Mouse (Mus musculus): ENCODE data around the gene Pfn1. TPM values are rescaled to one million over a fixed set of nuclear protein-coding genes. Genes with fewer than 3 reads are reported as not detected.

The Pfn1 gene
- total and polyA plus RNA-seq, 2 experiments = 132 to 583 TPM

GRCm38 (mm10) chr11:70605024-70605566, 49.3 kb downstream of the Pfn1 start:
- Histone ChIP-seq H3K4me3 (ENCODE audit: insufficient read depth, low read depth, low read length) (no peak overlapping the region), H3K27ac (replicated peaks; ENCODE audit: insufficient read depth, low read depth, low read length) (no peak overlapping the region), H3K36me3 (ENCODE audit: control insufficient read depth, insufficient read depth, low read length) (peaks cover 3% of the 10 kb centered on the region; the same call in 1 of the 2 replicates), H3K79me2 (ENCODE audit: control insufficient read depth, insufficient read depth, low read length) (no peaks in the 10 kb centered on the region), H3K27me3 (ENCODE audit: control insufficient read depth, insufficient read depth, low read length) (no peaks in the 10 kb centered on the region), H3K9ac (ENCODE audit: low read depth, low read length) (no peak overlapping the region), H3K4me1 (ENCODE audit: control insufficient read depth, insufficient read depth, low read length) (no peaks in the 10 kb centered on the region)
- 68% methylated on average over 14 of the region's 14 CpGs for WGBS
- TF ChIP-seq POLR2A (IDR thresholded peaks at IDR 0.05; ENCODE audit: extremely low read depth, insufficient read depth, low read length) (no peak), CTCF (IDR thresholded peaks at IDR 0.05; ENCODE audit: low read depth, low read length) (peak; percentile 87)
- peak; percentile 59 for DNase-seq (ENCODE audit: extremely low read depth, low read depth, low spot score)

Other genes with a start within 250 kb of the Pfn1 start
- 3.1 and 3.3 TPM in 2 replicates for gene Pelp1, start 244.6 kb downstream of the Pfn1 start, total RNA-seq (2014; rRNA removed)
- gene Pelp1, start 244.6 kb downstream of the Pfn1 start, polyA plus RNA-seq (2012; rRNA removed) = 7.7 and 7.9 TPM in 2 replicates
- 9.5 and 11.5 TPM in 2 replicates for gene Arrb2, start 222.0 kb downstream of the Pfn1 start, total RNA-seq (2014; rRNA removed)
- gene Arrb2, start 222.0 kb downstream of the Pfn1 start, polyA plus RNA-seq (2012; rRNA removed) = 14.7 and 22.2 TPM in 2 replicates
- gene Med11, start 202.7 kb downstream of the Pfn1 start, total RNA-seq (2014; rRNA removed) = 11.2 and 13.3 TPM in 2 replicates
- gene Med11, start 202.7 kb downstream of the Pfn1 start, polyA plus RNA-seq (2012; rRNA removed) = 9.4 and 10.4 TPM in 2 replicates
- 0.74 and 1.5 TPM in 2 replicates for gene Zmynd15, start 195.2 kb downstream of the Pfn1 start, total RNA-seq (2014; rRNA removed)
- gene Zmynd15, start 195.2 kb downstream of the Pfn1 start, polyA plus RNA-seq (2012; rRNA removed) = 2.1 and 4.4 TPM in 2 replicates
- gene Cxcl16, start 194.7 kb downstream of the Pfn1 start, total RNA-seq (2014; rRNA removed) = 5.7 and 10.2 TPM in 2 replicates
- gene Cxcl16, start 194.7 kb downstream of the Pfn1 start, polyA plus RNA-seq (2012; rRNA removed) = 7.2 and 10.2 TPM in 2 replicates
- gene Tm4sf5, start 149.4 kb downstream of the Pfn1 start, total RNA-seq (2014; rRNA removed) = not detected in 2 replicates
- not detected in 2 replicates for gene Tm4sf5, start 149.4 kb downstream of the Pfn1 start, polyA plus RNA-seq (2012; rRNA removed)
- 3.2 and 3.9 TPM in 2 replicates for gene Vmo1, start 140.0 kb downstream of the Pfn1 start, total RNA-seq (2014; rRNA removed)
- gene Vmo1, start 140.0 kb downstream of the Pfn1 start, polyA plus RNA-seq (2012; rRNA removed) = 5.5 and 7.3 TPM in 2 replicates
- gene Gltpd2, start 135.4 kb downstream of the Pfn1 start, total RNA-seq (2014; rRNA removed) = 74.9 and 91.6 TPM in 2 replicates
- gene Gltpd2, start 135.4 kb downstream of the Pfn1 start, polyA plus RNA-seq (2012; rRNA removed) = 276 and 320 TPM in 2 replicates
- 291 and 298 TPM in 2 replicates for gene Psmb6, start 129.3 kb downstream of the Pfn1 start, total RNA-seq (2014; rRNA removed)
- 312 and 336 TPM in 2 replicates for gene Psmb6, start 129.3 kb downstream of the Pfn1 start, polyA plus RNA-seq (2012; rRNA removed)
- gene Gm40193, start 121.7 kb downstream of the Pfn1 start, total RNA-seq (2014; rRNA removed) = not detected in 2 replicates
- not detected in 2 replicates for gene Gm40193, start 121.7 kb downstream of the Pfn1 start, polyA plus RNA-seq (2012; rRNA removed)
- 3.3 and 3.8 TPM in 2 replicates for gene Pld2, start 114.6 kb downstream of the Pfn1 start, total RNA-seq (2014; rRNA removed)
- gene Pld2, start 114.6 kb downstream of the Pfn1 start, polyA plus RNA-seq (2012; rRNA removed) = 6.4 and 9.5 TPM in 2 replicates
- gene Mink1, start 91.8 kb downstream of the Pfn1 start, total RNA-seq (2014; rRNA removed) = 11.0 and 14.4 TPM in 2 replicates
- 38.4 and 51.4 TPM in 2 replicates for gene Mink1, start 91.8 kb downstream of the Pfn1 start, polyA plus RNA-seq (2012; rRNA removed)
- not detected in 2 replicates for gene 4930544D05Rik, start 38.8 kb downstream of the Pfn1 start, total RNA-seq (2014; rRNA removed)
- gene 4930544D05Rik, start 38.8 kb downstream of the Pfn1 start, polyA plus RNA-seq (2012; rRNA removed) = not detected in 2 replicates
- gene Chrne, start 35.4 kb downstream of the Pfn1 start, total RNA-seq (2014; rRNA removed) = 0.07 and 0.09 TPM in 2 replicates
- gene Chrne, start 35.4 kb downstream of the Pfn1 start, polyA plus RNA-seq (2012; rRNA removed) = 1.1 and 1.3 TPM in 2 replicates
- gene Gp1ba, start 15.5 kb downstream of the Pfn1 start, total RNA-seq (2014; rRNA removed) = 0.07 TPM in 1 of 2 replicates, not detected in the other
- 0.09 TPM in 1 of 2 replicates, not detected in the other for gene Gp1ba, start 15.5 kb downstream of the Pfn1 start, polyA plus RNA-seq (2012; rRNA removed)
- gene Rnf167, start 7.4 kb downstream of the Pfn1 start, total RNA-seq (2014; rRNA removed) = 34.3 and 37.7 TPM in 2 replicates
- gene Rnf167, start 7.4 kb downstream of the Pfn1 start, polyA plus RNA-seq (2012; rRNA removed) = 68.4 and 75.4 TPM in 2 replicates
- 108 and 109 TPM in 2 replicates for gene Slc25a11, start 7.2 kb downstream of the Pfn1 start, total RNA-seq (2014; rRNA removed)
- gene Slc25a11, start 7.2 kb downstream of the Pfn1 start, polyA plus RNA-seq (2012; rRNA removed) = 113 and 118 TPM in 2 replicates
- 3.0 and 3.3 TPM in 2 replicates for gene Eno3, start 2.6 kb upstream of the Pfn1 start, total RNA-seq (2014; rRNA removed)
- 4.0 and 4.5 TPM in 2 replicates for gene Eno3, start 2.6 kb upstream of the Pfn1 start, polyA plus RNA-seq (2012; rRNA removed)
- gene Spag7, start 14.8 kb upstream of the Pfn1 start, total RNA-seq (2014; rRNA removed) = 29.4 and 31.6 TPM in 2 replicates
- gene Spag7, start 14.8 kb upstream of the Pfn1 start, polyA plus RNA-seq (2012; rRNA removed) = 21.0 and 24.0 TPM in 2 replicates
- gene Camta2, start 33.5 kb upstream of the Pfn1 start, total RNA-seq (2014; rRNA removed) = 2.3 and 3.0 TPM in 2 replicates
- gene Camta2, start 33.5 kb upstream of the Pfn1 start, polyA plus RNA-seq (2012; rRNA removed) = 14.7 and 16.9 TPM in 2 replicates
- 14.1 and 18.4 TPM in 2 replicates for gene Inca1, start 45.5 kb upstream of the Pfn1 start, total RNA-seq (2014; rRNA removed)
- 19.5 and 29.9 TPM in 2 replicates for gene Inca1, start 45.5 kb upstream of the Pfn1 start, polyA plus RNA-seq (2012; rRNA removed)
- 50.8 and 60.9 TPM in 2 replicates for gene Kif1c, start 45.9 kb upstream of the Pfn1 start, total RNA-seq (2014; rRNA removed)
- gene Kif1c, start 45.9 kb upstream of the Pfn1 start, polyA plus RNA-seq (2012; rRNA removed) = 75.6 and 93.7 TPM in 2 replicates
- 1.8 and 1.9 TPM in 2 replicates for gene Zfp3, start 109.6 kb upstream of the Pfn1 start, total RNA-seq (2014; rRNA removed)
- 0.47 and 0.87 TPM in 2 replicates for gene Zfp3, start 109.6 kb upstream of the Pfn1 start, polyA plus RNA-seq (2012; rRNA removed)
- 1.7 and 1.9 TPM in 2 replicates for gene Scimp, start 157.9 kb upstream of the Pfn1 start, total RNA-seq (2014; rRNA removed)
- gene Scimp, start 157.9 kb upstream of the Pfn1 start, polyA plus RNA-seq (2012; rRNA removed) = 0.93 and 2.0 TPM in 2 replicates
- gene Rabep1, start 190.1 kb upstream of the Pfn1 start, total RNA-seq (2014; rRNA removed) = 27.9 and 29.1 TPM in 2 replicates
- 3.3 and 3.5 TPM in 2 replicates for gene Rabep1, start 190.1 kb upstream of the Pfn1 start, polyA plus RNA-seq (2012; rRNA removed)

All from liver, adult 2 months (tissue).